Mouse (Mus musculus) liver, embryonic 14.5 days (tissue): ENCODE data around the gene Ankrd34a.

Experiments used
- CTCF ChIP-seq: IDR thresholded peaks from 2 replicates; pipeline ENCODE4 v1.5.1; 2016; ENCODE audit warnings: antibody characterized with exemption, low read depth, control low read depth
- EP300 ChIP-seq: IDR thresholded peaks from 2 replicates; pipeline ENCODE4 v1.6.1; 2016; ENCODE audit warnings: antibody characterized with exemption, low read depth

GRCm38 (mm10) chr3:96603311-96603710 lies 6.9 kb downstream of the Ankrd34a start:
- TF ChIP-seq EP300 (no peak), CTCF (no peak)
